In the genomic region with DNA sequence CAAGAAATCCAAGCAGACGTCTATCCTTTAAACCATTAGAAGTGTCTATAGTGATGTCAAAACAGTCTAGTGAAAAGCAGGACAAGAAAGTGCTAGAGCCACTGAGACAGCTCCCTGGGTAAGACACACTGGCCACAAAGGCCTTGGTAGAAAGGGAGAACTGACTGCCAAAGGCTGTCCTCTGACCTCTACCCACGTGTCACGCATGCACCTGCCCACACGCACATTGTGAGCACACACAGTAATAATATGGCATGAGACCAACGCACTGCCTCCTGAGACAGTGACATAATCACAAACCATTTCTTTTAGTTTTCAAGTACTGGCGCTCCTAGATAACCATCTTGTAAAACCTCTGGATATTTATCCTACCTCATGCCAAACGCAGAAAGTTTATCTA, we compare ENCODE assay signal across 21 mouse cellular contexts. TPM values are rescaled to one million over a fixed set of nuclear protein-coding genes. Genes with fewer than 3 reads are reported as not detected.
A peak's percentile ranks its signal among the peaks of the same experiment; 100 is the strongest.
DNase-seq lines count a peak whose midpoint lies in the region; ATAC-seq and TF ChIP-seq lines count a peak whose summit lies in the region.
"Had no signal": no experiment of that assay in that cellular context is flagged by ENCODE, and none has a peak within 500 bp of the region (broad histone marks: within the 10 kb centered on the region; RNA-seq: fewer than 3 reads in every experiment).

No protein-coding gene starts in this region.

- TF ChIP-seq CTCF in liver, adult 2 months (IDR thresholded peaks at IDR 0.05; ENCODE audit: low read depth, low read length): no peak

- no peak for TF ChIP-seq POLR2A in liver, adult 2 months (IDR thresholded peaks at IDR 0.05; ENCODE audit: extremely low read depth, insufficient read depth, low read length)

- no peak for ATAC-seq in liver, embryonic 12.5 days
- ATAC-seq: forebrain, embryonic 14.5 days; forebrain, embryonic 16.5 days had no signal

- no peaks in the 10 kb centered on the region for H3K4me1 ChIP-seq in liver, adult 2 months (ENCODE audit: control insufficient read depth, insufficient read depth, low read length)
- no peaks in the 10 kb centered on the region for H3K4me1 ChIP-seq in liver, embryonic 12.5 days
- H3K4me1 ChIP-seq: embryonic facial prominence, embryonic 15.5 days; forebrain, embryonic 10.5 days; forebrain, embryonic 12.5 days had no signal

- H3K79me2 ChIP-seq in liver, adult 2 months (ENCODE audit: control insufficient read depth, insufficient read depth, low read length): no peaks in the 10 kb centered on the region

- H3K27me3 ChIP-seq in liver, adult 2 months (ENCODE audit: control insufficient read depth, insufficient read depth, low read length): no peaks in the 10 kb centered on the region
- H3K27me3 ChIP-seq in liver, embryonic 12.5 days (replicated peaks): no peaks in the 10 kb centered on the region
- H3K27me3 ChIP-seq: embryonic facial prominence, embryonic 13.5 days; embryonic facial prominence, embryonic 15.5 days; forebrain, embryonic 12.5 days had no signal

- H3K36me3 ChIP-seq in liver, adult 2 months (ENCODE audit: control insufficient read depth, insufficient read depth, low read length): peaks cover 6% of the 10 kb centered on the region
- peaks cover 24% of the 10 kb centered on the region for H3K36me3 ChIP-seq in liver, embryonic 12.5 days
- H3K36me3 ChIP-seq: forebrain, embryonic 12.5 days had no signal

- no peak overlapping the region for H3K4me2 ChIP-seq in liver, embryonic 12.5 days
- H3K4me2 ChIP-seq: embryonic facial prominence, embryonic 13.5 days; embryonic facial prominence, embryonic 15.5 days; forebrain, embryonic 12.5 days had no signal

- WGBS in liver, adult 2 months: 76% methylated on average over 7 of the region's 7 CpGs
- WGBS in liver, embryonic 12.5 days (ENCODE audit: insufficient replicate concordance): 79% methylated on average over 7 of the region's 7 CpGs

- H3K9me3 ChIP-seq in liver, embryonic 12.5 days (replicated peaks): no peaks in the 10 kb centered on the region
- H3K9me3 ChIP-seq: embryonic facial prominence, embryonic 13.5 days; embryonic facial prominence, embryonic 15.5 days; forebrain, embryonic 10.5 days; forebrain, embryonic 12.5 days had no signal

- no peak overlapping the region for H3K9ac ChIP-seq in liver, adult 2 months (ENCODE audit: low read depth, low read length)
- no peak overlapping the region for H3K9ac ChIP-seq in liver, embryonic 12.5 days
- H3K9ac ChIP-seq: embryonic facial prominence, embryonic 13.5 days; embryonic facial prominence, embryonic 15.5 days; forebrain, embryonic 12.5 days had no signal

- no peak overlapping the region for H3K4me3 ChIP-seq in liver, adult 2 months (ENCODE audit: insufficient read depth, low read depth, low read length)
- H3K4me3 ChIP-seq in liver, embryonic 12.5 days: no peak overlapping the region
- H3K4me3 ChIP-seq: embryonic facial prominence, embryonic 13.5 days; embryonic facial prominence, embryonic 15.5 days; erythroblast, embryonic 14.5 days; forebrain, embryonic 10.5 days; forebrain, embryonic 12.5 days had no signal

- H3K27ac ChIP-seq in liver, adult 2 months (replicated peaks; ENCODE audit: insufficient read depth, low read depth, low read length): no peak overlapping the region
- H3K27ac ChIP-seq in liver, embryonic 12.5 days: no peak overlapping the region
- H3K27ac ChIP-seq: embryonic facial prominence, embryonic 13.5 days; embryonic facial prominence, embryonic 15.5 days; forebrain, embryonic 10.5 days; forebrain, embryonic 12.5 days had no signal

- peak; percentile 51 for DNase-seq in adrenal gland, postnatal 10 days
- DNase-seq in adrenal gland, adult 18-20 months (ENCODE audit: low spot score in 2 of 2): no peak
- peak; percentile 71 for DNase-seq in liver, adult 2 months (ENCODE audit: extremely low read depth, low read depth, low spot score)
- peak; percentile 7 to 31 for DNase-seq in adrenal gland, postnatal 36 days
- no peak for DNase-seq in layer of hippocampus, postnatal 10 days (ENCODE audit: low spot score in 2 of 2)
- DNase-seq in frontal cortex, postnatal 14 days (ENCODE audit: low spot score in 2 of 2): no peak
- DNase-seq: cerebellum, adult 11 months; cerebellum, adult 18-20 months; cerebellum, adult 8-10 months; cerebellum, adult 9-11 months; cerebellum, postnatal 14 days; cerebellum, postnatal 36 days; embryo, embryonic 11 days had no signal

RNA-seq across cellular contexts. Expression of a gene that starts 19.4 kb away (rescaled TPM):
- 10 to 100 TPM; 33.8 to 37.1 TPM for total RNA-seq in adrenal gland, postnatal 10 days (2021)
- total RNA-seq in adrenal gland, adult 18-20 months (2021): 10 to 100 TPM; 30.9 to 47.7 TPM
- 10.0 and 14.6 TPM in 2 replicates for total RNA-seq in liver, adult 2 months (2014; rRNA removed)
- 41.5 and 44.6 TPM in 2 replicates for polyA plus RNA-seq in liver, adult 2 months (2012; rRNA removed)
- polyA plus RNA-seq in liver, embryonic 12.5 days (2016; fragmentation: Nextera tagmentation; extraction: Ambion mirVana): 4.3 and 4.6 TPM in 2 replicates
- 10 to 100 TPM; 30.7 to 35.0 TPM for total RNA-seq in adrenal gland, postnatal 36 days (2021)
- 10 to 100 TPM; 29.7 to 30.3 TPM for total RNA-seq in layer of hippocampus, postnatal 10 days (2021)

Comparison
In these comparisons a context has a peak if more than half of its experiments do, and no peak if none do; other contexts are left out.
1. DNase-seq: peak in adrenal gland, postnatal 10 days (single experiment), liver, adult 2 months (single experiment) and adrenal gland, postnatal 36 days (2 of 2); none in adrenal gland, adult 18-20 months (0 of 2), layer of hippocampus, postnatal 10 days (0 of 2) and frontal cortex, postnatal 14 days (0 of 2).